8 mouse cellular contexts compared by ENCODE assay signal in genomic region chr4:43477857-43478533, GRCm38 (mm10). TPM values are rescaled to one million over a fixed set of nuclear protein-coding genes. Genes with fewer than 3 reads are reported as not detected.
DNase-seq lines count a peak whose midpoint lies in the region; ATAC-seq lines count a peak whose summit lies in the region.

No protein-coding gene starts in this region.

- peak; percentile 63; the same call in 1 of the 2 replicates for ATAC-seq in heart, embryonic 14.5 days (ENCODE audit: insufficient number of reproducible peaks, insufficient read depth, low FRiP score, low read depth)
- ATAC-seq in liver, embryonic 12.5 days: peak; percentile 93
- ATAC-seq in stomach, embryonic 14.5 days (ENCODE audit: insufficient number of reproducible peaks, insufficient read depth, low FRiP score, low read depth): peak; percentile 86; the same call in 1 of the 2 replicates

- DNase-seq in CD4-positive, CD25-positive, alpha-beta regulatory T cell, adult 2 months (ENCODE audit: low read depth, low spot score): peak; percentile 96
- peak; percentile 76 for DNase-seq in c-Kit-negative CD71-positive TER-119-positive erythroid progenitor cells, embryonic 14.5 days (ENCODE audit: low read depth, low spot score)
- peak; percentile 63 for DNase-seq in fibroblast of lung, adult 2 months (ENCODE audit: low read depth)
- peak; percentile 92 for DNase-seq in kidney, postnatal 10 days
- DNase-seq in natural killer cell, adult 2 months (ENCODE audit: low spot score in 2 of 2): peak; percentile 87 to 91

- peak overlapping the region; percentile 28 to 44 for H3K4me3 ChIP-seq in heart, embryonic 14.5 days (ENCODE audit: control insufficient read depth in 1 of 2, insufficient read depth in 1 of 2, low read depth in 1 of 2, low read length in 2 of 2)
- peak overlapping the region; percentile 51 for H3K4me3 ChIP-seq in liver, embryonic 12.5 days
- peak overlapping the region; percentile 17; the same call in 1 of the 2 replicates for H3K4me3 ChIP-seq in stomach, embryonic 14.5 days (ENCODE audit: low read depth, low read length)

- peak overlapping the region; percentile 63 for H3K9ac ChIP-seq in heart, embryonic 14.5 days (ENCODE audit: low read length)
- H3K9ac ChIP-seq in liver, embryonic 12.5 days: peak overlapping the region; percentile 57
- H3K9ac ChIP-seq in stomach, embryonic 14.5 days (replicated peaks; ENCODE audit: low read depth, low read length): no peak overlapping the region

- H3K4me1 ChIP-seq in heart, embryonic 14.5 days (ENCODE audit: control insufficient read depth in 2 of 2, insufficient read depth in 2 of 2, low read length in 2 of 2): peaks cover 4 to 6% of the 10 kb centered on the region in 2 experiments; a peak in 1 of 4 replicates
- H3K4me1 ChIP-seq in liver, embryonic 12.5 days: peaks cover 17% of the 10 kb centered on the region
- no peaks in the 10 kb centered on the region for H3K4me1 ChIP-seq in stomach, embryonic 14.5 days (ENCODE audit: control insufficient read depth, insufficient read depth, low read length)

- peak overlapping the region; percentile 58 for H3K4me2 ChIP-seq in heart, embryonic 14.5 days (ENCODE audit: low read length)
- H3K4me2 ChIP-seq in liver, embryonic 12.5 days: peak overlapping the region; percentile 72
- H3K4me2 ChIP-seq in stomach, embryonic 14.5 days (replicated peaks; ENCODE audit: low read depth, low read length): peak overlapping the region; percentile 39

- 15% methylated on average over 11 of the region's 11 CpGs for WGBS in heart, embryonic 14.5 days
- 6% methylated on average over 11 of the region's 11 CpGs for WGBS in liver, embryonic 12.5 days (ENCODE audit: insufficient replicate concordance)
- 20% methylated on average over 11 of the region's 11 CpGs for WGBS in stomach, embryonic 14.5 days

- H3K27me3 ChIP-seq in heart, embryonic 14.5 days (ENCODE audit: control insufficient read depth, insufficient read depth, low read length): no peaks in the 10 kb centered on the region
- 0 out of 2 replicates have a peak, but pooled peaks cover 3% of the 10 kb centered on the region for H3K27me3 ChIP-seq in liver, embryonic 12.5 days (replicated peaks)
- no peaks in the 10 kb centered on the region for H3K27me3 ChIP-seq in stomach, embryonic 14.5 days (ENCODE audit: control insufficient read depth, insufficient read depth, low read length)

- no peaks in the 10 kb centered on the region for H3K9me3 ChIP-seq in heart, embryonic 14.5 days (ENCODE audit: control insufficient read depth, low read length)
- no peaks in the 10 kb centered on the region for H3K9me3 ChIP-seq in liver, embryonic 12.5 days (replicated peaks)
- H3K9me3 ChIP-seq in stomach, embryonic 14.5 days (ENCODE audit: control insufficient read depth, low read depth, low read length): no peaks in the 10 kb centered on the region

- no peaks in the 10 kb centered on the region for H3K36me3 ChIP-seq in heart, embryonic 14.5 days (ENCODE audit: control insufficient read depth, insufficient read depth, low read length)
- no peaks in the 10 kb centered on the region for H3K36me3 ChIP-seq in liver, embryonic 12.5 days
- H3K36me3 ChIP-seq in stomach, embryonic 14.5 days (ENCODE audit: control insufficient read depth, insufficient read depth, low read length): no peaks in the 10 kb centered on the region

- H3K27ac ChIP-seq in heart, embryonic 14.5 days (replicated peaks in 1 of 2; ENCODE audit: control insufficient read depth in 1 of 2, insufficient read depth in 1 of 2, low read depth in 2 of 2, low read length in 2 of 2): peak overlapping the region in 1 of 2 experiments; percentile 2; a peak in 1 of 4 replicates
- H3K27ac ChIP-seq in liver, embryonic 12.5 days: peak overlapping the region; percentile 42; the same call in 1 of the 2 replicates
- H3K27ac ChIP-seq in stomach, embryonic 14.5 days (ENCODE audit: low read length): peak overlapping the region; percentile 27

RNA-seq across cellular contexts. Expression of gene Sit1, which starts 5.5 kb away (rescaled TPM):
- polyA plus RNA-seq in heart, embryonic 14.5 days (2014; fragmentation: Nextera tagmentation; extraction: Ambion mirVana): not detected in 2 replicates
- polyA plus RNA-seq in liver, embryonic 12.5 days (2016; fragmentation: Nextera tagmentation; extraction: Ambion mirVana): not detected in 2 replicates
- polyA plus RNA-seq in stomach, embryonic 14.5 days (2014; fragmentation: Nextera tagmentation; extraction: Ambion mirVana): not detected in 2 replicates

RNA-seq across cellular contexts. Expression of gene Ccdc107, which starts 14.7 kb away (rescaled TPM):
- polyA plus RNA-seq in heart, embryonic 14.5 days (2014; fragmentation: Nextera tagmentation; extraction: Ambion mirVana): 76.5 and 85.8 TPM in 2 replicates
- 38.3 and 40.0 TPM in 2 replicates for polyA plus RNA-seq in liver, embryonic 12.5 days (2016; fragmentation: Nextera tagmentation; extraction: Ambion mirVana)
- polyA plus RNA-seq in stomach, embryonic 14.5 days (2014; fragmentation: Nextera tagmentation; extraction: Ambion mirVana): 130 and 132 TPM in 2 replicates

RNA-seq across cellular contexts. Expression of gene Arhgef39, which starts 21.5 kb away (rescaled TPM):
- polyA plus RNA-seq in heart, embryonic 14.5 days (2014; fragmentation: Nextera tagmentation; extraction: Ambion mirVana): 28.7 and 31.0 TPM in 2 replicates
- polyA plus RNA-seq in liver, embryonic 12.5 days (2016; fragmentation: Nextera tagmentation; extraction: Ambion mirVana): 32.6 and 35.8 TPM in 2 replicates
- 43.5 and 46.8 TPM in 2 replicates for polyA plus RNA-seq in stomach, embryonic 14.5 days (2014; fragmentation: Nextera tagmentation; extraction: Ambion mirVana)

RNA-seq across cellular contexts. Expression of gene Cd72, which starts 23.6 kb away (rescaled TPM):
- 3.1 and 3.9 TPM in 2 replicates for polyA plus RNA-seq in heart, embryonic 14.5 days (2014; fragmentation: Nextera tagmentation; extraction: Ambion mirVana)
- polyA plus RNA-seq in liver, embryonic 12.5 days (2016; fragmentation: Nextera tagmentation; extraction: Ambion mirVana): 1.1 TPM in 2 replicates
- polyA plus RNA-seq in stomach, embryonic 14.5 days (2014; fragmentation: Nextera tagmentation; extraction: Ambion mirVana): 5.5 and 5.6 TPM in 2 replicates

RNA-seq across cellular contexts. Expression of gene Car9, which starts 28.8 kb away (rescaled TPM):
- 2.1 and 2.4 TPM in 2 replicates for polyA plus RNA-seq in heart, embryonic 14.5 days (2014; fragmentation: Nextera tagmentation; extraction: Ambion mirVana)
- 1.2 and 1.3 TPM in 2 replicates for polyA plus RNA-seq in liver, embryonic 12.5 days (2016; fragmentation: Nextera tagmentation; extraction: Ambion mirVana)
- 2.8 and 5.8 TPM in 2 replicates for polyA plus RNA-seq in stomach, embryonic 14.5 days (2014; fragmentation: Nextera tagmentation; extraction: Ambion mirVana)
